Mouse (Mus musculus): ENCODE measurements around the gene Dcst1. TPM values are rescaled to one million over a fixed set of nuclear protein-coding genes. Genes with fewer than 3 reads are reported as not detected.
A peak's percentile ranks its signal among the peaks of the same experiment; 100 is the strongest.

Gene Dcst1
- polyA plus RNA-seq, 1 experiment from 2014 or later = 0.11 TPM

- Histone ChIP-seq H3K27me3 (ENCODE audit: insufficient read depth, low read length) (no peaks in the 10 kb centered on the region; the same call in 1 of the 2 replicates), H3K9ac (no peak overlapping the region), H3K36me3 (ENCODE audit: insufficient read depth) (peaks cover 25% of the 10 kb centered on the region), H3K9me3 (ENCODE audit: low read depth, low read length) (no peaks in the 10 kb centered on the region), H3K4me1 (ENCODE audit: insufficient read depth) (0 out of 2 replicates have a peak, but pooled peaks cover 7% of the 10 kb centered on the region), H3K27ac (ENCODE audit: low read depth) (no peak overlapping the region), H3K4me2 (no peak overlapping the region), H3K4me3 (ENCODE audit: low read depth, low read length) (no peak overlapping the region)
- 0 out of 2 replicates have a peak, but pooled peaks have one; percentile 18 for ATAC-seq (ENCODE audit: insufficient read depth)
- 34% methylated on average over 12 of the region's 12 CpGs for WGBS
- no peak for DNase-seq
- TF ChIP-seq CTCF (IDR thresholded peaks at IDR 0.05; ENCODE audit: low read depth) = no peak
Measured at GRCm38 (mm10) chr3:89332476-89332875, 32.6 kb downstream of the Dcst1 start.

- Histone ChIP-seq H3K27me3 (ENCODE audit: insufficient read depth, low read length) (no peaks in the 10 kb centered on the region; the same call in 1 of the 2 replicates), H3K4me1 (ENCODE audit: insufficient read depth) (0 out of 2 replicates have a peak, but pooled peaks cover 7% of the 10 kb centered on the region), H3K9ac (no peak overlapping the region), H3K4me2 (no peak overlapping the region), H3K4me3 (ENCODE audit: low read depth, low read length) (no peak overlapping the region), H3K27ac (ENCODE audit: low read depth) (no peak overlapping the region), H3K36me3 (ENCODE audit: insufficient read depth) (peaks cover 25% of the 10 kb centered on the region), H3K9me3 (ENCODE audit: low read depth, low read length) (no peaks in the 10 kb centered on the region)
- 42% methylated on average over 10 of the region's 10 CpGs for WGBS
- peak; percentile 18 for DNase-seq
- no peak for ATAC-seq (ENCODE audit: insufficient read depth)
- no peak for TF ChIP-seq CTCF (IDR thresholded peaks at IDR 0.05; ENCODE audit: low read depth)
Measured at GRCm38 (mm10) chr3:89332013-89332412, 33.0 kb downstream of the Dcst1 start.

- Histone ChIP-seq H3K4me1 (ENCODE audit: insufficient read depth) (0 out of 2 replicates have a peak, but pooled peaks cover 6% of the 10 kb centered on the region), H3K4me3 (ENCODE audit: low read depth, low read length) (no peak overlapping the region), H3K27me3 (ENCODE audit: insufficient read depth, low read length) (no peaks in the 10 kb centered on the region; the same call in 1 of the 2 replicates), H3K36me3 (ENCODE audit: insufficient read depth) (peaks cover 25% of the 10 kb centered on the region), H3K4me2 (no peak overlapping the region), H3K9ac (no peak overlapping the region), H3K27ac (ENCODE audit: low read depth) (no peak overlapping the region), H3K9me3 (ENCODE audit: low read depth, low read length) (no peaks in the 10 kb centered on the region)
- no peak for ATAC-seq (ENCODE audit: insufficient read depth)
- DNase-seq = no peak
- TF ChIP-seq CTCF (IDR thresholded peaks at IDR 0.05; ENCODE audit: low read depth) = no peak
- WGBS = 66% methylated on average over 13 of the region's 13 CpGs
Measured at GRCm38 (mm10) chr3:89331561-89331960, 33.5 kb downstream of the Dcst1 start.

GRCm38 (mm10) chr3:89330948-89331347 lies 34.1 kb downstream of the Dcst1 start:
- H3K4me2 ChIP-seq = no peak overlapping the region
- no peak for TF ChIP-seq CTCF (IDR thresholded peaks at IDR 0.05; ENCODE audit: low read depth)
- no peak overlapping the region for H3K9ac ChIP-seq
- DNase-seq (peak; percentile 37), ATAC-seq (ENCODE audit: insufficient read depth) (no peak)
- WGBS = 20% methylated on average over 10 of the region's 10 CpGs
- H3K27ac ChIP-seq (ENCODE audit: low read depth) = no peak overlapping the region
- H3K9me3 ChIP-seq (ENCODE audit: low read depth, low read length) = no peaks in the 10 kb centered on the region
- peaks cover 25% of the 10 kb centered on the region for H3K36me3 ChIP-seq (ENCODE audit: insufficient read depth)
- H3K4me1 ChIP-seq (ENCODE audit: insufficient read depth) = 0 out of 2 replicates have a peak, but pooled peaks cover 2% of the 10 kb centered on the region
- H3K27me3 ChIP-seq (ENCODE audit: insufficient read depth, low read length) = no peaks in the 10 kb centered on the region; the same call in 1 of the 2 replicates
- no peak overlapping the region for H3K4me3 ChIP-seq (ENCODE audit: low read depth, low read length)

- WGBS = 40% methylated on average over 3 of the region's 3 CpGs
- TF ChIP-seq CTCF (IDR thresholded peaks at IDR 0.05; ENCODE audit: low read depth) = no peak
Measured at GRCm38 (mm10) chr3:89330346-89330745, 34.7 kb downstream of the Dcst1 start.

GRCm38 (mm10) chr3:89328623-89329022 lies 36.4 kb downstream of the Dcst1 start:
- Histone ChIP-seq H3K9ac (no peak overlapping the region), H3K9me3 (ENCODE audit: low read depth, low read length) (no peaks in the 10 kb centered on the region), H3K4me2 (no peak overlapping the region), H3K4me1 (ENCODE audit: insufficient read depth) (no peaks in the 10 kb centered on the region), H3K4me3 (ENCODE audit: low read depth, low read length) (no peak overlapping the region), H3K36me3 (ENCODE audit: insufficient read depth) (peaks cover 8% of the 10 kb centered on the region), H3K27me3 (ENCODE audit: insufficient read depth, low read length) (no peaks in the 10 kb centered on the region; the same call in 1 of the 2 replicates), H3K27ac (ENCODE audit: low read depth) (no peak overlapping the region)
- WGBS = 23% methylated on average over 4 of the region's 4 CpGs
- ATAC-seq (ENCODE audit: insufficient read depth) (0 out of 2 replicates have a peak, but pooled peaks have one; percentile 39), DNase-seq (no peak)
- no peak for TF ChIP-seq CTCF (IDR thresholded peaks at IDR 0.05; ENCODE audit: low read depth)

More at GRCm38 (mm10) chr3:89330346-89330745, 34.7 kb downstream of the Dcst1 start:
- H3K9me3 ChIP-seq (ENCODE audit: low read depth, low read length) = no peaks in the 10 kb centered on the region
- no peak overlapping the region for H3K27ac ChIP-seq (ENCODE audit: low read depth)
- no peak for ATAC-seq (ENCODE audit: insufficient read depth)
- no peak overlapping the region for H3K9ac ChIP-seq
- DNase-seq = no peak
- no peak overlapping the region for H3K4me2 ChIP-seq
- no peaks in the 10 kb centered on the region for H3K4me1 ChIP-seq (ENCODE audit: insufficient read depth)
- no peak overlapping the region for H3K4me3 ChIP-seq (ENCODE audit: low read depth, low read length)
- no peaks in the 10 kb centered on the region; the same call in 1 of the 2 replicates for H3K27me3 ChIP-seq (ENCODE audit: insufficient read depth, low read length)
- peaks cover 25% of the 10 kb centered on the region for H3K36me3 ChIP-seq (ENCODE audit: insufficient read depth)

GRCm38 (mm10) chr3:89327371-89327870 lies 37.6 kb downstream of the Dcst1 start:
- Histone ChIP-seq H3K4me2 (no peak overlapping the region), H3K27ac (ENCODE audit: low read depth) (no peak overlapping the region), H3K4me1 (ENCODE audit: insufficient read depth) (no peaks in the 10 kb centered on the region), H3K4me3 (ENCODE audit: low read depth, low read length) (no peak overlapping the region), H3K9ac (no peak overlapping the region), H3K36me3 (ENCODE audit: insufficient read depth) (no peaks in the 10 kb centered on the region), H3K27me3 (ENCODE audit: insufficient read depth, low read length) (peaks cover 5% of the 10 kb centered on the region), H3K9me3 (ENCODE audit: low read depth, low read length) (no peaks in the 10 kb centered on the region)
- no peak for ATAC-seq (ENCODE audit: insufficient read depth)
- no peak for DNase-seq
- 28% methylated on average over 9 of the region's 9 CpGs for WGBS
- no peak for TF ChIP-seq CTCF (IDR thresholded peaks at IDR 0.05; ENCODE audit: low read depth)

All from lung, embryonic 14.5 days (tissue).